Mouse (Mus musculus) cerebral cortex, adult 2 months (tissue): ENCODE data around the gene Bet1l.

Source experiments
- WGBS: fragments of 180-500 bp; shearing (Covaris S2); methylation state at CpG from one replicate; pipeline ENCODE4 v1.1.7; 2018; 5-methylcytosine and 5-hydroxymethylcytosine counted together

The Bet1l gene

GRCm38 (mm10) chr7:140833341-140833740 lies 24.0 kb downstream of the Bet1l start:
- WGBS = 91% methylated on average over 4 of the region's 4 CpGs

DNA sequence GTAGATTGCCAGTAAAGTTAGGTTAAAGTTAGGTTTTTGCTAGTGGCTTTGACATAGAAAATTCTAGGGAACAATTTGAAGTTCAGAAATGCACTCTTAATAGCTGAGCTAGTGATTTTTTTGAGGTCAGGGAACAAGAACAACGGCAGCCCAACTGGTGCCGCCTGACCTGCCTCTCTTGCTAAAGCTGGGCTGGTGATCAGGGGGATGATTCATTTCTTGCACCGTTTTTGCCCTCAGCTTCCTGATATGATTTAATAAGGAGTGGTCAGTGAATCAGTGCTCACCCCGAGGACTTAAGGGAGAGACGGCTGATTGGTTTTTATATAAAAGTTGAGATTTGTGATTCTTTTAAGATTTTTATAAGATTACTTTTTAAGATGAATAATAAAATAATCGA lies 25.9 kb downstream of the Bet1l start:
- 78% methylated on average over 6 of the region's 6 CpGs for WGBS

- WGBS = 12% methylated on average over 8 of the region's 8 CpGs
Measured at GRCm38 (mm10) chr7:140828171-140828881, 29.1 kb downstream of the Bet1l start.

DNA sequence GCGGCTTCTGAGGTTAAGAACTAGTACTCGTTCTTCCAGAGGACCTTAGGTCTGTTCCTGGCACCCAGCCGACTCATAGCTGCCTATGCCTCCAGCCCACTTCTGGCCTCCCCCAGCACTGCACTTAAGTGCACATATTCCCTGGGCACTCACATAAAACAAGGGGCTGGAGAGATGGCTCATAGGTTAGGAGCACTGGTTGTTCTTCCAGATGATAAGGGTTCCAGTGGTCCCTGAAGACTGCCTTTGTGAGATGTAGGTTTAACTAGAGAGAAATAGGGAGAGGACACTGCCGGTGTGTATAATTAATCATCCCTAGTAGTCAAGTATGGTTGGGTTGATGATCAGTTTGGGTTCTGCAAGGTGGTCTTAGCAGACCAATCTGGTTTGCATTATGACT lies 34.6 kb downstream of the Bet1l start:
- 91% methylated on average over 4 of the region's 4 CpGs for WGBS

GRCm38 (mm10) chr7:140821653-140822329 lies 35.6 kb downstream of the Bet1l start, which contains the start of gene Zfp941:
TSS of gene Zfp941 (minus strand) at chr7:140822178.
- WGBS = 5% methylated on average over 21 of the region's 21 CpGs

- 29% methylated on average over 5 of the region's 5 CpGs for WGBS
Measured at GRCm38 (mm10) chr7:140821305-140821652, 36.1 kb downstream of the Bet1l start.

DNA sequence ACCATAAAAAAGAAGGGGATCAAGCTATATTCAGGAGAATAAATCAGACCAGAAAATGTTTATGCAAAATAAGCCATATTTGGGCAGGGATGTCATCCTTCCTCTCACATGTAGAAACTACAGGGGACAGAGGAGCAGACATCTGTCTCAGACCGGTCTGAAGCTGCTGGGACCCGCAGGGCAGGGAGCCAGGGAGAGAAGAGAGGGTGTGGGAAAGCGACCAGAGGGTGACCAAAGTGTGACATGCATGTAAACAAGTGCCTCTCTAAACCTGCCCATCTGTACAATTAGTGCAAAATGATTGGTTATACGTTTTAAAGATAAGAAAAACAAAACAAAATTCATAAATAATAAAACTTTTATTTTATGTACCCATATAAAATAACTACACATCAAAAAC lies 37.2 kb downstream of the Bet1l start:
- 57% methylated on average over 4 of the region's 4 CpGs for WGBS

- WGBS = 82% methylated on average over 12 of the region's 12 CpGs
Measured at GRCm38 (mm10) chr7:140812850-140813249, 44.5 kb downstream of the Bet1l start.

DNA sequence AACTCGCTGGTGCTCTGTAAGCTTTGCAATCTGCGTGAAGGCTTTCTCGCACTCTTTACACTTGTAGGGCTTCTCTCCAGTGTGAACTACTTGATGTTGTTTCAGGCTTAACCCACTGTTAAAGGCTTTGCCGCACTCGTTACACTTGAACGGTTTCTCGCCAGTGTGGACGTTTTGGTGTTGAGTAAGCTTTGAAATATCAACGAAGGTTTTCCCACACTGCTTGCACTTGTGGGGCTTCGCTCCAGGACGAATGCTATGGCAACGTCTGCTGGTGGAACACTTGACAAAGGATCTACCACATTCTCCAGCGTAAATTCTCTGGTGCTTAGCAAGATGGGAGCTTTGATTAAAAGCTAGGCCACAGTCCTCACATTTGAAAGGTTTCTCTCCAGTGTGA lies 45.7 kb downstream of the Bet1l start:
- 68% methylated on average over 13 of the region's 13 CpGs for whole genome bisulfite sequencing

DNA sequence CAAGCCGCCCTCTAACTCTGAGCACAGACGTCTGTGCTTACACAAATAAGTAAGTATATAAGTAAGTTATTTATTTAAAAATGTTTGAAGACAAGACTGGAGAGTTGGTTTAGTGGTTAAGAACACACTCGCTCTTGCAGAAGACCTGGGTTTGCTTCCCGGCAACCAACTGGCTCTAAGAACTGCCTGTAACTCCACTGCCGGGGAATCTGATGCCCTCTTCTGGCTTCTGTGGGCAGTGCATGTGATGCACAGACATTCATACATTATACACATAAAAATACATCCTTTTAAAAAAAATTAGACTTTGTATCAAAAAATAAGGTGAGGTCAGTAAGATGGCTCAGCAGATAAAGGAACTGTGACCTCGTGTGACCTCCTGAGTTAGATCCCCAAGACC lies 46.9 kb downstream of the Bet1l start:
- WGBS = 95% methylated on average over 6 of the region's 6 CpGs

DNA sequence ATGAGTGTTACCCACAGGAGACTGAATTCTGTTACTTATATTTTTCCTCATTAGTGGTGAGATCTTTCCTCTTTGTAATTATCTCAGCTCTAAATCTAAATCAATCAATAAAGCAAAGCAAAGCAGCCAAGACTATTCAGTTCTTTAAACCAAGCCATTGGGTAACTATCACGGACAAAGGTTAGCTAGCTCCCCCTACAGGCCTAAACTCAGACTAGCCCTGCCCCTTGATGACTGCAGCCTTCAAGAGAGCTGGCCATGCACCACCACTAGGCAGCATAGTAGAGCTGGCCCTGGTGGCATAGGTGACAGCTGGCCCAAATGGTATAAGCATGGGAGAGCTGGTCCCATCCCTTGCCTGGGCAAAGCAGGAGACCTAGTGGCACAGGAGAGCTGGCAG lies 51.7 kb downstream of the Bet1l start:
- 14% methylated on average over 1 of the region's 1 CpGs for WGBS
